Mouse (Mus musculus) embryo, embryonic 11.5 days (tissue): Measurements from ENCODE around the gene Actn1.

ENCODE experiments used
- DNase-seq: peaks from one replicate; pipeline ENCODE4 v3.0.0-alpha.2; 2012; ENCODE audit warnings: low read depth, low spot score

Gene Actn1

GRCm38 (mm10) chr12:80259216-80260055 is 735 bp downstream of the Actn1 start:
- DNase-seq = peak; percentile 70

GRCm38 (mm10) chr12:80258520-80259215 is 1.5 kb downstream of the Actn1 start:
- DNase-seq = no peak

- no peak for DNase-seq
These were observed 8.2 kb downstream of the Actn1 start for GRCm38 (mm10) chr12:80251978-80252377.

GRCm38 (mm10) chr12:80251554-80251953 is 8.6 kb downstream of the Actn1 start:
- DNase-seq = no peak

- DNase-seq = no peak
These were observed 10.6 kb downstream of the Actn1 start for GRCm38 (mm10) chr12:80249539-80249938.

- DNase-seq = no peak
These were observed 13.1 kb downstream of the Actn1 start for GRCm38 (mm10) chr12:80247067-80247466.

GRCm38 (mm10) chr12:80246505-80246904 is 13.7 kb downstream of the Actn1 start:
- no peak for DNase-seq

- DNase-seq = no peak
These were observed 15.4 kb downstream of the Actn1 start for GRCm38 (mm10) chr12:80244755-80245154.

GRCm38 (mm10) chr12:80244127-80244526 is 16.0 kb downstream of the Actn1 start:
- DNase-seq = no peak

GRCm38 (mm10) chr12:80243335-80243734 is 16.8 kb downstream of the Actn1 start:
- DNase-seq = no peak

- DNase-seq = no peak
These were observed 20.7 kb downstream of the Actn1 start for GRCm38 (mm10) chr12:80239445-80239844.

GRCm38 (mm10) chr12:80238523-80238922 is 21.6 kb downstream of the Actn1 start:
- DNase-seq = no peak

- DNase-seq = no peak
These were observed 24.9 kb downstream of the Actn1 start for GRCm38 (mm10) chr12:80235295-80235694.

GRCm38 (mm10) chr12:80234226-80234625 is 25.9 kb downstream of the Actn1 start:
- no peak for DNase-seq

- DNase-seq = no peak
These were observed 27.3 kb downstream of the Actn1 start for GRCm38 (mm10) chr12:80232840-80233218.

GRCm38 (mm10) chr12:80232076-80232839 is 27.9 kb downstream of the Actn1 start:
- DNase-seq = no peak

- no peak for DNase-seq
These were observed 28.9 kb downstream of the Actn1 start for GRCm38 (mm10) chr12:80231317-80231716.

- no peak for DNase-seq
These were observed 29.3 kb downstream of the Actn1 start for GRCm38 (mm10) chr12:80230854-80231253.

GRCm38 (mm10) chr12:80230111-80230700 is 30.0 kb downstream of the Actn1 start:
- peak; percentile 52 for DNase-seq

- DNase-seq = no peak
These were observed 31.0 kb downstream of the Actn1 start for GRCm38 (mm10) chr12:80229010-80229800.

- DNase-seq = no peak
These were observed 31.8 kb downstream of the Actn1 start for GRCm38 (mm10) chr12:80228356-80228755.
